Mouse (Mus musculus): ENCODE results near the gene B4galnt4. TPM values are rescaled to one million over a fixed set of nuclear protein-coding genes. Genes with fewer than 3 reads are reported as not detected.
"Not testable (repeated sequence)": the region's sequence is repeated elsewhere in the genome, so short reads cannot be mapped to it uniquely, and the experiment has no call there.

B4galnt4 gene
- total RNA-seq (2018; cell fraction: chromatin; rRNA removed): not detected
- not detected for total RNA-seq (2018; cell fraction: cytosol; rRNA removed)
- 1 to 10 TPM in 1 of 26 experiments, not detected in 25; 3.1 TPM for total RNA-seq (2018; cell fraction: nucleus; rRNA removed)
- polyA plus RNA-seq (2018): not detected in 3 replicates

- no peak within 1 kb of the TSS for H3K27ac ChIP-seq
- no peaks in the 10 kb centered on the region for H3K79me2 ChIP-seq (ENCODE audit: inconsistent target)
- H3K36me3 ChIP-seq (ENCODE audit: inconsistent target): no peaks in the 10 kb centered on the region
- WGBS (ENCODE audit: missing documents): 3% methylated on average over 70 of the region's 72 CpGs
- H3K4me3 ChIP-seq (ENCODE audit: inconsistent target): no peak within 1 kb of the TSS
Observed at GRCm38 (mm10) chr7:141060426-141061242, at the start of gene B4galnt4. Gene B4galnt4, plus strand, starts transcription at chr7:141061104.

GRCm38 (mm10) chr7:141011238-141011770, 49.6 kb upstream of the B4galnt4 start:
- Histone ChIP-seq H3K36me3 (ENCODE audit: inconsistent target) (0 out of 2 replicates have a peak, but pooled peaks cover 4% of the 10 kb centered on the region), H3K79me2 (ENCODE audit: inconsistent target) (peaks cover 45% of the 10 kb centered on the region), H3K4me3 (ENCODE audit: inconsistent target) (no peak overlapping the region), H3K27ac (peak overlapping the region; percentile 92)
- WGBS (ENCODE audit: missing documents): 88% methylated on average over 7 of the region's 7 CpGs

DNA sequence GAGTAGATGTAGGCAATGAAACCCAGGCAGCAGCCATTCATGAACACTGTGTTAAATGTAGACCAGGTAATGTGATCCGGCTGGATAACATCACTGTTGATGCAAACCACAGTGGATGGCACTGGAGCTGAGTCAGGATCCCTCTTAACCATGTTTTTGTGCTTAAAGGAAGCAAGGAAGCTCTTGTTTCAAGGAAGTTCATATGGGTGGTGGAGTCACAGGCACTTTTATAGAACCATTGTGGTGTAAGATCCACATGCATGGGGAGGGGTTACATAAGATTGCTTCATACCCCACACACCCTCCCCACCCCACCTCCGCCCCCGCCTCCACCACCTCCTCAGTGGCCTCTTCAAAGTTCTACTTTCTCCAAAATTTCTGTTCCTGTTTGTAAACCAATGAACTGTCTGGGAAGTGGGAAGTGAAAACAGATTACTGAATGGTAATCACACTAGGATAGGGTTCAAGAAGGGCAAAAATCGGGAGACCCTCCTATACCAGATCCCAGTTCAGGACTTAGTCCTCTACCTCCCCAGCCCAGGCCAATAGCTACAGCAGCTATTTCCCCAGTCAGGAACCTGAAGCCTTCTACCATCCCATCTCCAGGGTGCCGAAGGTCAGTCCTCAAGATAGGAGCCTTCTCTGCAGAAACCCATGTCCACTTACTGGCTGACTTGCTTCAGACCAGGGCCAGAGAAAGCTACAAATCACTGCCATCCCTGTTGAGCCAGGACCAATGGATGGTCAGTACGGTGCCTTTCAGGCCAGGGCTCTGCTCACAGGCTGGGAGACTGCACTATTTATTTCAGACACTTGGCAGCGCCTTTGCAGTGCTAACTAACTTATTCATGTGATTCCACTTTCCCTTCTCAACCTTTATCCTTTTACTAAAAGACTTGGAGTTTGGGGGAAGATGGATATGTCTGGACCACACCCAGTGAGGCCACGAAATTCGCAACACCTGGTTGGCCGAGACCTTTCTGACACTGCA, 43.9 kb upstream of the B4galnt4 start:
- peaks cover 18% of the 10 kb centered on the region for H3K79me2 ChIP-seq (ENCODE audit: inconsistent target)
- H3K4me3 ChIP-seq (ENCODE audit: inconsistent target): peak overlapping the region; percentile 43
- H3K27ac ChIP-seq: peak overlapping the region; percentile 98
- 47% methylated on average over 9 of the region's 10 CpGs for WGBS (ENCODE audit: missing documents)
- 0 out of 2 replicates have a peak, but pooled peaks cover 4% of the 10 kb centered on the region for H3K36me3 ChIP-seq (ENCODE audit: inconsistent target)

DNA sequence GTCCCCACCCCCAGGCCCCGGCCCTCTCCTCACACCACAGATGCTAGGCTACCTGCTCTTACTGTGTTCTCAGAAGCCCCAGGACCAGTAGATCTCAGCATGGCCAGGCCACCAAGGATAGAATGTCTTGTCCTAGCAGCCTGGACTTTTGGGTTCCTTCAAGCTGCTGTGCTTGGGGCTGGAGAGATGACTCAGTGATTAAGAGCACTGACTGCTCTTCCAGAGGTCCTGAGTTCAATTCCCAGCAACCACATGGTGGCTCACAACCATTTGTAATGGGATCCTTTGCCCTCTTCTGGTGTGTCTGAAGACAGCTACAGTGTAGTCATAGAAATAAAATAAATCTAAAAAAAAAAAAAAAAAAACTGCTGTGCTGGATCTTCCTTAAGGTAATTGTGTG, 43.1 kb upstream of the B4galnt4 start, which contains the start of gene Ifitm6:
Gene Ifitm6, minus strand, starts transcription at position 101 of the 400 bp plus-strand sequence.
- H3K4me3 ChIP-seq (ENCODE audit: inconsistent target); H3K36me3 ChIP-seq (ENCODE audit: inconsistent target): not testable (repeated sequence)
- Histone ChIP-seq H3K27ac (peak within 1 kb of the TSS; percentile 98), H3K79me2 (ENCODE audit: inconsistent target) (peaks cover 18% of the 10 kb centered on the region)
- WGBS (ENCODE audit: missing documents): 80% methylated on average over 1 of the region's 1 CpGs

DNA sequence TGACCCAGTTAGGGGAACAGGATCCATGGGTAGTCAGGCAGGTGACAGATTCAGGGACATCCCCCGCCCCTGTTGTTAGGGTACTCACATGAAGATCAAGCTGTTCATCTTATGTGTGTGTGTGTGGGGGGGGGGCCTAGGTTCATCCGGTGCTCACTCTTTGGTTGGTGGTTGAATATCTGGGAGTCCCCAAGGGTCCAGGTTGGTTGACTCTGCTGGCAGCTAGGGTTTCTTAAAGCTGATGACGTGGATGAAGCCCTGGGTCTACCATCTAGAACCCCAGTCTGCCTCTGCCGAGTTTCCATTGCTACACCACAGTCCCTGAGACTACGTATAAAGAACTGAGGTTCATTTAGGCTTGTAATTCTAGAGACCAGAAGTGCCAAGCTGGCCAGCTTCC, 41.9 kb upstream of the B4galnt4 start:
- 97% methylated on average over 5 of the region's 5 CpGs for WGBS (ENCODE audit: missing documents)
- H3K36me3 ChIP-seq (ENCODE audit: inconsistent target): 0 out of 2 replicates have a peak, but pooled peaks cover 4% of the 10 kb centered on the region
- H3K4me3 ChIP-seq (ENCODE audit: inconsistent target): no peak overlapping the region
- peaks cover 18% of the 10 kb centered on the region for H3K79me2 ChIP-seq (ENCODE audit: inconsistent target)
- H3K27ac ChIP-seq: no peak overlapping the region

DNA sequence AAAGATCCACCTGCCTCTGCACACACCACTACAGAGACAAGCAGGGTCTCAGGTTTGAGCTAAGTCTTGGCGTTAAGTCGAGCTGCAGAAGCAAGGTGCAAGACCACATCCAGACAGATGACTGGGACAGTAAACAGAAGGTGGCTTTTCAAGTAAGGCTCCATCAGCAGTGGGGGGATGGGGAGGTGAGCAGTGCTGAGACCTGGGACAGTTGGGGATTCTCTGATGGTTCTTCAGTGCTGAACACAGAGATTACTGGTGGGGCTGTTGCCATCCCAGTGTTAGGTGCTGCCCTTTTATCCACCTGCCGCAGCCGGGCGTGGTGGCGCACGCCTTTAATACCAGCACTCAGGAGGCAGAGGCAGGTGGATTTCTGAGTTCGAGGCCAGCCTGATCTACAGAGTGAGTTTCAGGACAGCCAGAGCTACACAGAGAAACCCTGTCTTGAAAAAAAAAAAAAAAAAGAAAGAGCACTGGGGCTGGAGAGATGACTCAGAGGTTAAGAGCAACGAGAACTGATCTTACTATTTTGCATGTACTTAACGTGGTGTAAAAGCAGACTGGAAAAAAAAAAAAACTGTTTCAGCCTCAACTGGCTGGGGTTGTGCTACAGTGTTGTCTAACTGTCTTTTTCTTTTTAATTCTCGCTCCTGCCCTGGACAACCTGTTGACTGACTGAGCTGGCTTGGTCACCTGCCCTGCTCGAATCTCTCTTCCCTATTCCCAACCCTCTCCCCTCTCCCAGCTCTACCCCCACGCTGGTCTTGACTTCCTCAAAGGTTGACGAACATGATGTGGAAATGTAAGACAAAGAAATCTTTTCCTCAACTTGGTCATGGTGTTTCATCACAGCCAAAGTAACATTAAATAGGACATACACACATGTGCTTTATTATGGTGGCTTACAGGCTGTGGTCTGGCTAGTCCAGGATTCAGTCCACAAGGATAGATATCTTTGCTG, 39.1 kb upstream of the B4galnt4 start:
- no peaks in the 10 kb centered on the region for H3K79me2 ChIP-seq (ENCODE audit: inconsistent target)

GRCm38 (mm10) chr7:141024865-141025838, 35.8 kb upstream of the B4galnt4 start:
- WGBS (ENCODE audit: missing documents): 56% methylated on average over 4 of the region's 6 CpGs
- H3K79me2 ChIP-seq (ENCODE audit: inconsistent target): no peaks in the 10 kb centered on the region
- no peak overlapping the region for H3K4me3 ChIP-seq (ENCODE audit: inconsistent target)
- H3K27ac ChIP-seq: peak overlapping the region; percentile 96
- no peaks in the 10 kb centered on the region for H3K36me3 ChIP-seq (ENCODE audit: inconsistent target)

More for the DNA sequence above, 39.1 kb upstream of the B4galnt4 start:
- Histone ChIP-seq H3K4me3 (ENCODE audit: inconsistent target) (no peak overlapping the region), H3K36me3 (ENCODE audit: inconsistent target) (no peaks in the 10 kb centered on the region), H3K27ac (peak overlapping the region; percentile 85)
- 54% methylated on average over 12 of the region's 14 CpGs for WGBS (ENCODE audit: missing documents)

DNA sequence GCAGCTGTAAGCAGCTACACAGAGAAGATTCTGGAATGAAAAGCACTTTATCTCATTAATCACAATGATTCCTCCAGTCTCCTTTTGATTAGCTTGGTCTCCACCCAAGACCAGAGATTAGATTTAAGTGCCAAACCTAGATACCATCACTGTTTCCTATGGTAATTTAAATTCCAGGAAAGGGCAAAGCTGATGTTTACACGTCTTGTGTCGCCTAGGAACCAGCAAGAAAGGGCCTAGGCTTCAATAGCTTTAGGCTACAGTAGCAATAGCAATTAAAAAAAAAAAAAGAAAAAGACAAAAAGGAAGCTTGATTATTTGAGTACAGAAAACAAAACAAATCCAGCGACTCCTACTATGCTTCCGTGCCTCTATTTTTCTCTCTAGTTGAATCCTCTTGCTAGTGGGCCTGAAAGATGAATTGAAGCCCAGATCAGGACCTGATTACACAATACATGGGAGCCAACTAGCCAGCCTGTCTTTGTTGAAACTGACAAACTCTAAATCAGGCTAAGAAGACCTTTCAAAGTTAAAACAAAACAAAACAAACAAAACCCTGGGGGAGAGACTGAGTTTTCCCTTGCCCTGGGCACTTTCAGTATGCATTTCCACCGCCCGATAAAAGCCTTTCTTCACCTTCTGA, 34.7 kb upstream of the B4galnt4 start:
- Histone ChIP-seq H3K27ac (peak overlapping the region; percentile 96), H3K4me3 (ENCODE audit: inconsistent target) (no peak overlapping the region), H3K36me3 (ENCODE audit: inconsistent target) (no peaks in the 10 kb centered on the region), H3K79me2 (ENCODE audit: inconsistent target) (no peaks in the 10 kb centered on the region)
- WGBS (ENCODE audit: missing documents): 91% methylated on average over 6 of the region's 6 CpGs

- Histone ChIP-seq H3K36me3 (ENCODE audit: inconsistent target) (no peaks in the 10 kb centered on the region), H3K4me3 (ENCODE audit: inconsistent target) (no peak overlapping the region), H3K27ac (no peak overlapping the region), H3K79me2 (ENCODE audit: inconsistent target) (no peaks in the 10 kb centered on the region)
- 86% methylated on average over 5 of the region's 5 CpGs for WGBS (ENCODE audit: missing documents)
Observed at GRCm38 (mm10) chr7:141026740-141027098, 34.2 kb upstream of the B4galnt4 start.

GRCm38 (mm10) chr7:141028831-141029230, 32.1 kb upstream of the B4galnt4 start, which contains the start of gene Gm17387:
Gene Gm17387, plus strand, starts transcription at chr7:141029131.
- Histone ChIP-seq H3K27ac (no peak within 1 kb of the TSS), H3K79me2 (ENCODE audit: inconsistent target) (no peaks in the 10 kb centered on the region), H3K4me3 (ENCODE audit: inconsistent target) (no peak within 1 kb of the TSS), H3K36me3 (ENCODE audit: inconsistent target) (no peaks in the 10 kb centered on the region)
- 100% methylated on average over 2 of the region's 2 CpGs for WGBS (ENCODE audit: missing documents)

DNA sequence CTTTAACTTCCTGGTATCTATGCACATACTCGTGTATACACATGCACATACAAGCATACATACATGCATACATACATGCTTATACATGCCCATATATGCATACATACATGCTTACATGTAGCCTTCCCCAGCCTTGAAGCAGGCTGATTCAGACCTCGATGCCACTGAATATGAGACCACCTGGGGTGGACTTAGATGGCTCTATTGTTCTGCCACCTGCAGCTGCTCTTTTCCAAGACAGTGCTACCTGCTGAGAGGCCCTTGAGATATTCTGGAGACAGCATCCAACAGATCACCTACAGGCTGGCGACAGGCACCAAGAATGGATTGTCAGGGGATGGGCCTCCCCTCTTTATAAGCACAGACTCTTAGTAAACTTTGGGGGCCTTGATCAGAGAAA, 30.5 kb upstream of the B4galnt4 start:
- Histone ChIP-seq H3K27ac (no peak overlapping the region), H3K79me2 (ENCODE audit: inconsistent target) (no peaks in the 10 kb centered on the region), H3K4me3 (ENCODE audit: inconsistent target) (no peak overlapping the region), H3K36me3 (ENCODE audit: inconsistent target) (no peaks in the 10 kb centered on the region)
- 81% methylated on average over 3 of the region's 3 CpGs for WGBS (ENCODE audit: missing documents)

Measured in macrophage (primary cell).